Mouse (Mus musculus) heart, adult 2 months (tissue): ENCODE data around the gene Rab3d.

Experiments
- CTCF ChIP-seq: fragments of 200-600 bp; IDR thresholded peaks from 2 replicates; pipeline ENCODE4 v1.8.1; 2022; ENCODE audit warnings: antibody characterized with exemption, mild to moderate bottlenecking, moderate library complexity
- EP300 ChIP-seq: fragments of 200-500 bp; IDR thresholded peaks from 2 replicates; pipeline ENCODE4 v1.6.1; 2011; ENCODE audit warnings: low read depth, low read length, control low read depth; ENCODE audit not compliant: insufficient read depth
- POLR2A ChIP-seq: fragments of 200-500 bp; IDR thresholded peaks from 2 replicates; pipeline ENCODE4 v1.6.1; 2011; ENCODE audit warnings: mild to moderate bottlenecking, low read depth, low read length, control low read depth; ENCODE audit not compliant: insufficient read depth

GRCm38 (mm10) chr9:21929208-21929607, 11.2 kb upstream of the Rab3d start:
- TF ChIP-seq POLR2A: no peak
- TF ChIP-seq EP300: no peak
- no peak for TF ChIP-seq CTCF
